Mouse (Mus musculus) limb, embryonic 15.5 days (tissue): ENCODE data around the gene Fermt3. TPM values are rescaled to one million over a fixed set of nuclear protein-coding genes. Genes with fewer than 3 reads are reported as not detected.

ENCODE experiments used
- ATAC-seq: fragments of 200-750 bp; cut with Nextera tagmentation; 2 replicates; pipeline ENCODE4 v1.8.0; 2017; ENCODE audit warnings: low read depth, moderate TSS enrichment; ENCODE audit not compliant: insufficient number of reproducible peaks, low FRiP score, low TSS enrichment
- H3K27ac ChIP-seq: fragments of 300-500 bp; sonication (generic); 2 replicates; pipeline ENCODE4 v1.5.1; 2015; ENCODE audit warnings: moderate library complexity, mild to moderate bottlenecking, inconsistent platforms
- H3K27me3 ChIP-seq: fragments of 300-500 bp; sonication (generic); 2 replicates; pipeline ENCODE4 v1.6.1; 2015; ENCODE audit warnings: inconsistent platforms
- H3K36me3 ChIP-seq: fragments of 300-500 bp; sonication (generic); 2 replicates; pipeline ENCODE4 v1.6.1; 2015; ENCODE audit warnings: inconsistent platforms
- H3K4me1 ChIP-seq: fragments of 300-500 bp; sonication (generic); 2 replicates; pipeline ENCODE4 v1.6.1; 2015; ENCODE audit warnings: inconsistent platforms
- H3K4me2 ChIP-seq: fragments of 300-500 bp; sonication (generic); 2 replicates; pipeline ENCODE4 v1.6.1; 2015; ENCODE audit warnings: mild to moderate bottlenecking, inconsistent platforms
- H3K4me3 ChIP-seq: fragments of 300-500 bp; sonication (generic); 2 replicates; pipeline ENCODE4 v1.5.1; 2015; ENCODE audit warnings: mild to moderate bottlenecking, inconsistent platforms
- H3K9ac ChIP-seq: fragments of 300-500 bp; sonication (generic); 2 replicates; pipeline ENCODE4 v1.6.1; 2015; ENCODE audit warnings: inconsistent platforms
- H3K9me3 ChIP-seq: fragments of 300-500 bp; sonication (generic); 2 replicates; pipeline ENCODE4 v1.6.1; 2016; ENCODE audit warnings: inconsistent platforms
- WGBS: fragments of 180-500 bp; shearing (Covaris S2); methylation state at CpG from one replicate; pipeline ENCODE4 v1.1.7; 2015; 5-methylcytosine and 5-hydroxymethylcytosine counted together
- polyA plus RNA-seq: library from polyadenylated mRNA; unstranded; fragments of >200 nt; fragmentation: Nextera tagmentation; extraction: Ambion mirVana; gene quantifications from 2 replicates; pipeline ENCODE4 v1.2.1, GENCODE M21; 2015

Fermt3 gene
- polyA plus RNA-seq, 1 experiment from 2014 or later, result 13.1 TPM

DNA sequence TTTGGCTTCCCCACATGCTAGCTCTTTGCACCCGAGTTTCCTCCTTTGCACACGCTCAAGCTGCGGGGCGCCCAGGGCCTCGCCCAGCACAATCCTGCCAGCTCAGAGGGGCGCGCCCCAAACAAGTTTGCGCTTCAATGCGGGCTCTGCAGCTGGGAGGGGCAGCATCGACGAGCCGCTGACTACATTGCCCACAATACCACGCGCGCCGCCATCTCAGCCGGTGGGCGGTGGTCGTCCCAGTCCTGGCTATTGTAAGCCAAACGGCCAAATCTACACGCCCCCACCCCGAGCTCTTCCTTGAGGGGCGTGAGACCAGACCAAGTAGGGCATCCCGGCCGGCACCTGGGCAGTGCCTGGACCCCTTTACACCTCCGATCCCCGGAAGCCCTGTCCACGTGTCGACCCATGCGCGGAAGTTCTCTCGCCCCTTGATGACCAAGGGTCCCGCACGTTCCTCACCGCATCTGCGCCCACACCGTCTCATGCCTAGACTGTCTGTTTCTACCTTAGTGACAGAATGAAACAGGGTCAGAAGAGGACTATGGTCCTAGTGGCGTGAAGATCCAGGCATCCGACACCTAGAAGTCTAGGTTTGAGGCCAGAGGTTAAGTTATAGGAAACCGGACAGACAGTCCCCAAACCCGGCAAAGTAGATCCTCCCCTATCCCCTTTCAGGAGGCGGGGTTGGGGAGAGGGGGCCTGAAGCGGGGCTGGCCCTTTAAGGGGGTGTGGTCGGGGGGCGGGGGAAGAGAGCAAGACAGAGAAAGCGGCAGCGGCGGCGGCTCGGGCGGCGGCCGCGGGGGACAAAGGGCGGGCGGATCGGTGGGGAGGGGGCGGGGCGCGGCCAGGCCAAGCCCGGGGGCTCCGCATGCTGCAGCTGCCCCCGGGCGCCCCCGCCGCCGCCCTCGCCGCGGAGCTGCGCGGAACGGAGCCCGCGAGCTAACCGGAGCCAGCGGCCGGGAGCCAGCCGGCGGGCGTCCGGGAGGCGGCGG is 44.8 kb downstream of the Fermt3 start, which contains the start of gene Ppp1r14b:
Gene Ppp1r14b (plus strand): TSS at position 758 of the 995 bp plus-strand sequence.
- Histone ChIP-seq H3K9ac (peak within 1 kb of the TSS; percentile 67), H3K4me3 (peak within 1 kb of the TSS; percentile 68), H3K4me2 (peak within 1 kb of the TSS; percentile 82), H3K27me3 (no peaks in the 10 kb centered on the region), H3K4me1 (peaks cover 64% of the 10 kb centered on the region), H3K9me3 (no peaks in the 10 kb centered on the region), H3K36me3 (peaks cover 14% of the 10 kb centered on the region), H3K27ac (peak within 1 kb of the TSS; percentile 89)
- ATAC-seq, result peak; percentile 56
- under 1% methylated on average over 75 of the region's 84 CpGs for WGBS

GRCm38 (mm10) chr19:6973581-6974190 is 45.6 kb downstream of the Fermt3 start:
- WGBS, result 27% methylated on average over 12 of the region's 12 CpGs
- Histone ChIP-seq H3K4me2 (peak overlapping the region; percentile 82), H3K27ac (peak overlapping the region; percentile 89; the same call in 1 of the 2 replicates), H3K9me3 (no peaks in the 10 kb centered on the region), H3K4me3 (peak overlapping the region; percentile 68), H3K36me3 (peaks cover 14% of the 10 kb centered on the region), H3K9ac (no peak overlapping the region), H3K27me3 (no peaks in the 10 kb centered on the region), H3K4me1 (peaks cover 64% of the 10 kb centered on the region)
- no peak for ATAC-seq

DNA sequence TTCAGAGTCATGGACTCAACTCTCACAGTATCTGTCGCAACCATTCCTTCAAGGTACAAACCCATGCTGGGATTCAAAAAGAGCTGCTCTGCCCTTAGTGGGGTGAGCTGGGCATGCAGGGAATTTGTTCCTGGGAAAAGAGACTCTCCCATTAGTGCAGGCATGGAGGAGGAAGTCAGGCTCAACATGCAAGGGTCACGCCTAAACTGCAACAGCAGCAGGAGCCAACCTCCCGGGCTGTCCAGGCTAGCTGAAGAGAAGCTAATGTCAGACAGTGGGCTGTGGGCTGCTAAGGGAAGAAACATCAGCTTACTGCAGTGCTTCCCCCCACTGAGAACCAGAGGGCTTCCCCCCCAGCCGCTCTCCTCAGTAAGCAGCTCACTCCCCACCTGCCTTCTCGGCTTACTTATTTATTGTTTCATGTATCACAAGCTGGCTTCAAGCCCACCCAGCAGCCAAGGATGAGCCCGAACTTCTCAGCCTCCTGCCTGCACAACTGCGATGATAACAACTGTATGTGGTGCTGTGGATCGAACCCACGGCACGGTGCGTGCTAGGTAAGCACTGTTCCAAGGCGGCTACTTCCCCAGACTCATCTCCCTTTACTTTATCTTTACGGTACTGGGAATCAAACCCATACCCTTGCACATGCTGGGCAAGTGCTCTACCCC is 46.9 kb downstream of the Fermt3 start:
- WGBS, result 79% methylated on average over 13 of the region's 13 CpGs
- Histone ChIP-seq H3K27ac (no peak overlapping the region), H3K4me1 (peaks cover 63% of the 10 kb centered on the region)

DNA sequence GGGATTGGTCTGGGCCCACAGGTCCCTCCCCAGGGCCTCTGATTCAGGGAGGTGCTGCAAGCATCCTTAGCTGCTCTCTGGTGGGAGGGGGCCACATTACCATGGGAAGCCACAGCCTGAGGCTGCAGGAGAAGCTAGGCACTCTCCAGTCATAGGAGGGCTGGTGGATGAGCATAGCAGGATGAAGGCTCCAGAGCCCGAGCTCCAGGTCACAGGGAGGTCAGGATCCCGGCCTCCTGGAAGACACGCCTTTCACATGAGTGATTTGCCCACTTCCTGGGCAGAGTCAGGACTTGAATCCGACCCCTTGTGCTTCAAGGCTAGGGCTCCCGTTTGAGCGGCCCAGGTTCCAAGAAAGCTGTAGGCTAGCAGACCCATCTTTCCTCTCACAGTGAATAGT is 47.6 kb downstream of the Fermt3 start:
- Histone ChIP-seq H3K36me3 (peaks cover under 1% of the 10 kb centered on the region), H3K27ac (no peak overlapping the region), H3K4me3 (no peak overlapping the region), H3K9me3 (no peaks in the 10 kb centered on the region), H3K4me1 (peaks cover 58% of the 10 kb centered on the region), H3K4me2 (no peak overlapping the region), H3K9ac (no peak overlapping the region), H3K27me3 (no peaks in the 10 kb centered on the region)
- no peak for ATAC-seq
- WGBS, result 37% methylated on average over 6 of the region's 6 CpGs

More for the DNA sequence above, 46.9 kb downstream of the Fermt3 start:
- Histone ChIP-seq H3K4me2 (no peak overlapping the region), H3K27me3 (no peaks in the 10 kb centered on the region), H3K4me3 (no peak overlapping the region), H3K9me3 (no peaks in the 10 kb centered on the region), H3K36me3 (peaks cover 3% of the 10 kb centered on the region; the same call in 1 of the 2 replicates), H3K9ac (no peak overlapping the region)
- no peak for ATAC-seq

DNA sequence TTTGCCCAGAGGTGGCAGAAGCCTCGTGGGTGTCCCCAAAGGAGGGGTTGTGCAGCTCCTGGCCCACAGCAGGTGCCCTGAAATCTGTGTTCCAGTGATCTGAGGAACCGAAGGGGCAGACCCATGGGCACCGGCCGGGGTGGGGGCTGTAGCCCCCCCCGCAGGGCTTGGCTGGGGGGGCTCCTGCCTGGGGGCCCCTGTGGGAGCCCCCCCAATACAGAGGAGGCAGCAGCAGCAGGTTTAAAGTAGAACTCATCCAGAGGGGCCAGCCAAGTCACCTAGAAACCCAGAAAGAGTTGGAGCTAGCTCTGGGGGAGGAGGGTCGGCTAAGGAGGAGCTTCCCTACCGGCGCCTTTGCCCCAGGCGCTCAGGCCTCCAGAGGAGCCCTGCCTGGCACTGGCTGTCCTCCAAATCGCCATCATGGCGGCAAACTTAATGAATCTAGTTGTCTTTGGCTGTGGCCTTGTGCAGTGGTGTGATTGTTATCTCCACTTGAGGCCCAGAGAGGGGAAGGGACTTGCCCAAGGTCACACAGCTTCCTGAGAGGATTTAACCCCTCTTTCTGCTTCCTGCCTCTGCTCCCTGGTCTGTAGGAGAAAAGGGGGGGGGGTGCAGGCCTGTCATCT is 48.7 kb downstream of the Fermt3 start:
- H3K9me3 ChIP-seq, result no peaks in the 10 kb centered on the region
- peak overlapping the region; percentile 73 for H3K4me2 ChIP-seq
- peaks cover 47% of the 10 kb centered on the region for H3K4me1 ChIP-seq
- H3K4me3 ChIP-seq, result peak overlapping the region; percentile 67
- H3K27ac ChIP-seq, result no peak overlapping the region
- H3K9ac ChIP-seq, result peak overlapping the region; percentile 63; the same call in 1 of the 2 replicates
- no peak for ATAC-seq
- peaks cover 11% of the 10 kb centered on the region for H3K36me3 ChIP-seq
- H3K27me3 ChIP-seq, result no peaks in the 10 kb centered on the region
- WGBS, result 22% methylated on average over 11 of the region's 11 CpGs

DNA sequence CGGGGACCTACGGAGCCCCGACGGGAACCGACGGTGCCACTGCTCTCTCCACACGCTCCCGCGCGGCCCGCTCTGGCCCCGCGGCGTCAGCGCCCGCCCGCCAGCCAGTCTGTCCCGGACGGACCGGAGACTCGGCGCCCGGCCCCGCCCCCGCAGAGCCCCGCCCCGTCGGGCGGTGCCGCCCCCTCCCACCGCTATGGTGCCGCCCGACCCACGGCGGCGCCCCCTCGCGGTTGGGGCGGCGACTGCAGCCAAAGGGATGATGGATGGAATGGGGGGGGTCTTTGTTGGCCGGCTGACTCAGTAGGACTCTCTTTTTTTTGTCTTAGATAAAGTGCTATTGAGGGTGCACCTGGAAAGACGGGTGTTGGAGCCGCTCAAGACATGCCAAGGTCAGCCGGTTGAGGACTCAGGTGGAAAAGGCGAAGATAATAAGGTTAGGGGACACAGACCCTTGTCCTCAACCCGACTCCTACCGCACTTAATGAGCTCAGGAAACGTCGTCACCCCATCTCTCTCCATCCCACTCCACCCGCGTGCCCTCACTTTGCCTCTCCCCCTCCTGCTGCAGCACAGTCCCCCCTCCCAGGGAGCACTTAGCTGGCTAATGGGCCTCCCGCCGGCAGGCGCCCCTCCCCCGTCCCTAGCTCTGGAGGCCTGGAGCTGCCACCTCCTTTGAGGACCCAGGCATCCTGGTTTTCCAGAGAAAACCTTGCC is 49.4 kb downstream of the Fermt3 start:
- Histone ChIP-seq H3K27me3 (no peaks in the 10 kb centered on the region), H3K4me1 (peaks cover 47% of the 10 kb centered on the region), H3K27ac (peak overlapping the region; percentile 44), H3K9me3 (no peaks in the 10 kb centered on the region), H3K36me3 (peaks cover 19% of the 10 kb centered on the region), H3K4me2 (peak overlapping the region; percentile 73), H3K4me3 (peak overlapping the region; percentile 67), H3K9ac (peak overlapping the region; percentile 63)
- WGBS, result 2% methylated on average over 49 of the region's 55 CpGs
- ATAC-seq, result peak; percentile 49; the same call in 1 of the 2 replicates

GRCm38 (mm10) chr19:6969291-6969664 is 50.0 kb downstream of the Fermt3 start:
- Histone ChIP-seq H3K9me3 (no peaks in the 10 kb centered on the region), H3K4me2 (peak overlapping the region; percentile 73), H3K27me3 (no peaks in the 10 kb centered on the region), H3K27ac (peak overlapping the region; percentile 44), H3K9ac (peak overlapping the region; percentile 63), H3K36me3 (peaks cover 24% of the 10 kb centered on the region), H3K4me3 (peak overlapping the region; percentile 67), H3K4me1 (peaks cover 47% of the 10 kb centered on the region)
- under 1% methylated on average over 20 of the region's 20 CpGs for WGBS
- no peak for ATAC-seq

DNA sequence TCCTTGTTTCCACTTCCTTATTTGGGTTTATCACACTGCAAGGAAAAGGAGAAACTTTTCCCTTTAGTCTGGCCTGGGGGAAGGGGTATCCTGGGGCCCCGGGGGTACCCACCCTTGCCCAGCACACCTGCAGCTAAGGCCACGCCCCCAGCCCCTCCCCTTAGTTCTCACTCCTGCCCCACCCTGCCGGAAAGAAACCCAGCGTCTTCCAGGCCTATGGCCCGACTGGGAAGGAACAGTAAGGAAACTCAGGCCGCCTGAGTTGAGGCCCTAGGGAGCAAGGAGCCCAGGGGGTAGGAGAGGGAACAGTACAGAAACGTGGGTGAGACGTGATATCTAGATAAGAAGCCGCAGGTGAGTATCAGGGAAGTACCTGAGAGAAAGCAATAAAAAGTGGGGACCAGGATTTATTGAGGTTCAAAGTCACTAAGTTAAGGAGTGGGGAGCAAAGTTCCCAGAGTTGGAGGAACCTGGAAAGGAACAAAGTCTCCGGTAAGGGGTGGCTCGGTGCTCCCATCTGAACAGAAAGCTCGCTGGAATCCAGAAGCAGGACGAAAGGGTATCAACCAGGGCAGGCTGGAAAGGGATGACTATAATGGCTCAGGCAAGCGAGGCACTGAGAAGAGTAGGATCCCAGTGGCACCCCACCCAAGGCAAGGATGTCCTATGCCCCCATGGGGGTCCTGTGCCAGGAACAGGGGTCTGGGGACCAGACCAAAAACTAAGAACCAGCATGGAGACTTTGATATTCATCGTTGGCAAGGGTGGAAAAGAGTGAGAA is 50.6 kb downstream of the Fermt3 start:
- Histone ChIP-seq H3K4me3 (peak overlapping the region; percentile 67), H3K4me2 (peak overlapping the region; percentile 73), H3K4me1 (peaks cover 42% of the 10 kb centered on the region), H3K9me3 (no peaks in the 10 kb centered on the region), H3K9ac (peak overlapping the region; percentile 63), H3K36me3 (peaks cover 28% of the 10 kb centered on the region), H3K27me3 (no peaks in the 10 kb centered on the region), H3K27ac (peak overlapping the region; percentile 44)
- ATAC-seq, result no peak
- WGBS, result 8% methylated on average over 15 of the region's 15 CpGs

- ATAC-seq, result no peak
- Histone ChIP-seq H3K9me3 (no peaks in the 10 kb centered on the region), H3K4me1 (peaks cover 19% of the 10 kb centered on the region), H3K36me3 (peaks cover 71% of the 10 kb centered on the region), H3K4me2 (no peak overlapping the region), H3K9ac (no peak overlapping the region), H3K27me3 (no peaks in the 10 kb centered on the region), H3K4me3 (no peak overlapping the region), H3K27ac (no peak overlapping the region)
- 84% methylated on average over 10 of the region's 10 CpGs for WGBS
Measured at GRCm38 (mm10) chr19:6956461-6956860, 62.8 kb downstream of the Fermt3 start.

DNA sequence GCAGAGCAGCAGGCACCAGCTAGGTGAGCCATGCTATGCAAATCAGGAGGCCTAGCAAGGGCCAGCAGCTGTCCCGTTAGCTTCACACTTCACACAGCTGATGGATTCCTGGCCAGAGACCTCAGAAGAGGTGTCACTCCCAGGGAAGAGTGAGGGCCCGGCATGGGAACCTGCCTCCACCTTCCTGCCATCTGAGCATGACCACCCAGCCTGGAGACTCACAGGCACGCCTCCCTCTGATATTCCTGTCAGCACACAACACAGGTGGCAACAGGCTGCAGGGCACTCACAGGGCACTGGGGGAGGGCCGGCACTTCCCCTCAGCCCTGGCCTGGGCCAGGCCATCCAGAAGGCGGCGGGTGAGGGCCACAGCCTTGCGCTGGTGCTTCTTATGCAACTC is 63.8 kb downstream of the Fermt3 start:
- 76% methylated on average over 7 of the region's 7 CpGs for WGBS
- no peak for ATAC-seq
- no peaks in the 10 kb centered on the region for H3K9me3 ChIP-seq
- peaks cover 19% of the 10 kb centered on the region for H3K4me1 ChIP-seq
- H3K27me3 ChIP-seq, result no peaks in the 10 kb centered on the region
- H3K4me3 ChIP-seq, result no peak overlapping the region
- no peak overlapping the region for H3K27ac ChIP-seq
- no peak overlapping the region for H3K4me2 ChIP-seq
- no peak overlapping the region for H3K9ac ChIP-seq
- peaks cover 67% of the 10 kb centered on the region for H3K36me3 ChIP-seq
